Mouse (Mus musculus) lung, postnatal 0 days (tissue): ENCODE measurements at regions not wholly inside any gene's neighbourhood (a gene's known extent, or its start where the extent isn't known, plus 50 kb on each side); places are given as distances from the start of the nearest gene placed in this dataset.

Source experiments
- ATAC-seq: fragments of 200-750 bp; cut with Nextera tagmentation; 2 replicates; pipeline ENCODE4 v1.8.0; 2017; ENCODE audit warnings: moderate library complexity
- DNase-seq: peaks from one replicate; pipeline ENCODE4 v3.0.0-alpha.2; 2016; ENCODE audit warnings: low spot score
- H3K27ac ChIP-seq: fragments of 300-500 bp; sonication (generic); 2 replicates; pipeline ENCODE4 v1.5.1; 2014; ENCODE audit warnings: antibody characterized with exemption, mild to moderate bottlenecking, low read length, mixed read lengths
- H3K27me3 ChIP-seq: fragments of 300-500 bp; sonication (generic); replicated peaks from 2 replicates; pipeline ENCODE4 v1.6.1; 2014; ENCODE audit warnings: low read length, mixed read lengths; ENCODE audit not compliant: insufficient read depth
- H3K36me3 ChIP-seq: fragments of 300-500 bp; sonication (generic); 2 replicates; pipeline ENCODE4 v1.6.1; 2014; ENCODE audit warnings: low read length, mixed read lengths; ENCODE audit not compliant: insufficient read depth
- H3K4me1 ChIP-seq: fragments of 300-500 bp; sonication (generic); 2 replicates; pipeline ENCODE4 v1.6.1; 2014; ENCODE audit warnings: antibody characterized with exemption, low read depth, low read length, mixed read lengths; ENCODE audit not compliant: insufficient read depth
- H3K4me2 ChIP-seq: fragments of 300-500 bp; sonication (generic); replicated peaks from 2 replicates; pipeline ENCODE4 v1.6.1; 2014; ENCODE audit warnings: low read depth, mild to moderate bottlenecking, low read length, moderate library complexity, mixed read lengths
- H3K4me3 ChIP-seq: fragments of 300-500 bp; sonication (generic); 2 replicates; pipeline ENCODE4 v1.5.1; 2014; ENCODE audit warnings: low read depth, low read length
- H3K9ac ChIP-seq: fragments of 300-500 bp; sonication (generic); replicated peaks from 2 replicates; pipeline ENCODE4 v1.6.1; 2014; ENCODE audit warnings: low read depth, mild to moderate bottlenecking
- H3K9me3 ChIP-seq: fragments of 300-500 bp; sonication (generic); 2 replicates; pipeline ENCODE4 v1.6.1; 2016; ENCODE audit warnings: low read length, mixed read lengths
- CTCF ChIP-seq: IDR thresholded peaks from 2 replicates; pipeline ENCODE4 v1.5.1; 2016; ENCODE audit warnings: antibody characterized with exemption, mild to moderate bottlenecking
- EP300 ChIP-seq: IDR thresholded peaks from 2 replicates; pipeline ENCODE4 v1.6.1; 2016; ENCODE audit warnings: antibody characterized with exemption, mild to moderate bottlenecking, control low read depth
- WGBS: fragments of 180-500 bp; shearing (Covaris S2); extraction: QIAGEN DNeasy Blood & Tissue Kit; methylation state at CpG from one replicate; pipeline ENCODE4 v1.1.7; 2014; 5-methylcytosine and 5-hydroxymethylcytosine counted together

GRCm38 (mm10) chrX:7443996-7444421 is 68.4 kb upstream of the Usp27x start:
- no peak for TF ChIP-seq EP300
- no peak for TF ChIP-seq CTCF
- no peak overlapping the region for H3K4me2 ChIP-seq
- no peaks in the 10 kb centered on the region for H3K9me3 ChIP-seq
- 27% methylated on average over 6 of the region's 6 CpGs for WGBS
- DNase-seq: peak; percentile 34
- no peak overlapping the region for H3K27ac ChIP-seq
- no peak overlapping the region for H3K4me3 ChIP-seq
- no peaks in the 10 kb centered on the region for H3K27me3 ChIP-seq
- H3K9ac ChIP-seq: no peak overlapping the region
- H3K4me1 ChIP-seq: no peaks in the 10 kb centered on the region
- no peaks in the 10 kb centered on the region for H3K36me3 ChIP-seq
- ATAC-seq: 0 out of 2 replicates have a peak, but pooled peaks have one; percentile 37

DNA sequence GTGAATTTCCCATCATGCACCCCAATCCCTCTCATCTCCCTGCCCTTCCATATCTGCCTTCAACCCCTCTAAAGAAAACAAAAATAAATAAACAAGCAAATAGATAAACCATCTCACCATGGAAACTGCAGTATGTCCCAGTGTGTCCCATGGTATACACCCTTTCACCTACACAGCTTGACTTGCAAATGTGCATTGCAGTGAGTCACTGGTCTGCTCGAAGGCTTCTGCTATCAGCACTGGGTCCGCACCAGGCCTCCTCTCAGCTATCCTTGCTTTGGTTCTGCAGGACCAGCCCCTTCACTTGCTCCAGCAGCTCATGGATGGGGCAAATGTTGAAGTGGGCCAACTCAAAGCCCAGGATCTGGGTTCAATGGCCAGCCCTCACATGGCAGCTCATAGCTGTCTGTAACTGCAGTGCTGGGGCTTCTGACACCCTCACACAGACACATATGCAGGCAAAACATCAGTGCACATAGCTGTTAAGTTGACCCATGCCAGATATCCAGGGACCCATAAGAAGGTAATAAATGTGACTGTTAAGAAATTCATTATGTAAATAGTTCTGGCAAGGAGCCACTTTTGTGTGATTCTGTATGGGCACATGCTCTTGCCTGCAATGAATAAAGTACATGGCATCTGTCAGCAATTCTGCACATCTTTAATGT is 59.9 kb upstream of the Usp27x start:
- Histone ChIP-seq H3K9ac (no peak overlapping the region), H3K36me3 (no peaks in the 10 kb centered on the region), H3K4me1 (no peaks in the 10 kb centered on the region), H3K27me3 (no peaks in the 10 kb centered on the region), H3K4me3 (no peak overlapping the region), H3K4me2 (no peak overlapping the region), H3K9me3 (no peaks in the 10 kb centered on the region), H3K27ac (no peak overlapping the region)
- TF ChIP-seq EP300 (no peak), CTCF (no peak)
- 93% methylated on average over 2 of the region's 2 CpGs for WGBS
- no peak for DNase-seq
- ATAC-seq: no peak

DNA sequence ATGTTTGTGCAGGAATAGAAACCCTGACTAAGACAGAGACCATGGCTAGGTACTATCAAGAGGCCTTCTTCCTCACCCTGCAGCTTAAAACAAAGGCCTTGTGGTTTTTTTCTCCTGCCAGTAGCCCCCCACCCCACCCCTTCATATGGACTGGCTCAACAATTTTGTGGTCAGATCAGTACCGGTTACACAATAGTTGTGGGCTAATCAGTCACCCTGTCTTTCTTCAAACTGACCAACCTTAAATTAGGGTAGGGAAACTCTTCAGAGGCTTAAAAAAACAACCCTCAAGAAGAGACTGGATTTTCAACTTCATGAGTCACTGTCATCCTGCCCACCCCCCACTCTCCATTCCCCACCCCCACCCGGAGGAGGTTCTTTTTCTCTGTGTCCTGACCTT is 58.6 kb upstream of the Usp27x start:
- ATAC-seq (peak; percentile 32; the same call in 1 of the 2 replicates), DNase-seq (peak; percentile 63)
- no peaks in the 10 kb centered on the region for H3K27me3 ChIP-seq
- H3K9me3 ChIP-seq: no peaks in the 10 kb centered on the region
- no peaks in the 10 kb centered on the region for H3K36me3 ChIP-seq
- H3K9ac ChIP-seq: no peak overlapping the region
- H3K4me1 ChIP-seq: no peaks in the 10 kb centered on the region
- WGBS: 19% methylated on average over 2 of the region's 2 CpGs
- no peak overlapping the region for H3K27ac ChIP-seq
- no peak for TF ChIP-seq EP300
- TF ChIP-seq CTCF: no peak
- H3K4me2 ChIP-seq: no peak overlapping the region
- no peak overlapping the region for H3K4me3 ChIP-seq

DNA sequence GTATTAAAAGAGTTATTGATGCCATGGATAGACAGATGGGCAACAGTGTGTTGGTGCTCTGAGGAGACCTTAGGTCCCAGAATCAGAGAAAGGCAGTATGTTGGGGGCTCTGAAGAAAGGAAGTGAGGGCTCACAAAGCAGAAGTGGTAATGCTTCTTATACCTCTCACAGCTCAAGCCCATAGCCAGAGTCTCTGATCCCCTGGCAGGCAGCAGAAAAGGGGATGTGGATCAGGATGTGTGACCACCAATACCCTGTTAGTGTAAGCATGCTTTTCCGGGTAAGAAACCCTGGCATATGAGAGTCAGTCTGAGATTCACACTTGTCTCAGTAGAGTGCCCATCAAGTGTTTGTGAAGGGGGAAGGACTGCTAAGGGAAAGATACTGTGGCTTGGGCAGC is 54.8 kb upstream of the Usp27x start:
- H3K4me1 ChIP-seq: no peaks in the 10 kb centered on the region
- H3K9ac ChIP-seq: no peak overlapping the region
- WGBS: 67% methylated on average over 1 of the region's 1 CpGs
- H3K27ac ChIP-seq: no peak overlapping the region
- no peak for DNase-seq
- H3K4me2 ChIP-seq: no peak overlapping the region
- TF ChIP-seq CTCF (no peak), EP300 (no peak)
- no peak for ATAC-seq
- no peaks in the 10 kb centered on the region for H3K36me3 ChIP-seq
- no peak overlapping the region for H3K4me3 ChIP-seq
- no peaks in the 10 kb centered on the region for H3K27me3 ChIP-seq
- H3K9me3 ChIP-seq: no peaks in the 10 kb centered on the region

DNA sequence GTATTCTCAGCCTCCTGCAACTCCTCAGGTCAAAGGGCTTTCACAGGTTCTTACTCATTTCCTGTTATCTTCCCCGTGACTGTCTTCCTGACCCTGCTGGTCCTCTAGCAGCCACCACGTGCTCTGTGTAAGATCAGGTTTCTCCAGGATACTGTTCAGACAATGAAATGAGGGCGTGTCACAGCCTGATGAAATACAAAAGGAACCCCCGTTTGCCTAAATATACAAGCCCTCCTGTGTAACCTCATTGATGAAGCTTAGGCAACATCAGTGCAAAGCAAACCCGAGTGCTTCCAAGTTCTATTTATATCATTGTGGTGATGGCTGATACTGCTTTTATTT is 53.9 kb upstream of the Usp27x start:
- Histone ChIP-seq H3K27me3 (no peaks in the 10 kb centered on the region), H3K4me2 (0 out of 2 replicates have a peak overlapping the region, but pooled peaks have one; percentile 20), H3K4me3 (no peak overlapping the region), H3K9ac (no peak overlapping the region), H3K27ac (no peak overlapping the region), H3K9me3 (no peaks in the 10 kb centered on the region), H3K36me3 (no peaks in the 10 kb centered on the region), H3K4me1 (no peaks in the 10 kb centered on the region)
- WGBS: 10% methylated on average over 5 of the region's 5 CpGs
- TF ChIP-seq EP300 (no peak), CTCF (no peak)
- ATAC-seq (peak; percentile 47), DNase-seq (peak; percentile 28)

- H3K4me2 ChIP-seq: 0 out of 2 replicates have a peak overlapping the region, but pooled peaks have one; percentile 20
- peak; percentile 91 for ATAC-seq
- no peak overlapping the region for H3K4me3 ChIP-seq
- no peaks in the 10 kb centered on the region for H3K27me3 ChIP-seq
- WGBS: 43% methylated on average over 20 of the region's 20 CpGs
- H3K9me3 ChIP-seq: no peaks in the 10 kb centered on the region
- no peaks in the 10 kb centered on the region for H3K36me3 ChIP-seq
- peak; percentile 71 for TF ChIP-seq EP300
- peak; percentile 27 for TF ChIP-seq CTCF
- H3K27ac ChIP-seq: no peak overlapping the region
- peak; percentile 72 for DNase-seq
- H3K9ac ChIP-seq: no peak overlapping the region
- no peaks in the 10 kb centered on the region for H3K4me1 ChIP-seq
These were observed 53.2 kb upstream of the Usp27x start for GRCm38 (mm10) chrX:7428621-7429523.
